Mouse (Mus musculus) adrenal gland, adult 2 months (tissue): ENCODE results near the gene Zfp600. TPM values are rescaled to one million over a fixed set of nuclear protein-coding genes. Genes with fewer than 3 reads are reported as not detected.
A peak's percentile ranks its signal among the peaks of the same experiment; 100 is the strongest.
"Not testable (repeated sequence)": the region's sequence is repeated elsewhere in the genome, so short reads cannot be mapped to it uniquely, and the experiment has no call there.

Experiments used
- DNase-seq: peaks from one replicate; pipeline ENCODE4 v3.0.0; 2021
- long read RNA-seq: library from polyadenylated mRNA; stranded (forward); transcript quantifications from one replicate; pipeline ENCODE4 v2.0.0, GENCODE M21; 2021
- polyA plus RNA-seq: library from polyadenylated mRNA; depleted of rRNA; stranded (reverse); fragments of >200 nt; gene quantifications from 2 replicates; pipeline ENCODE4 v1.2.3, GENCODE M21; 2012; rRNA removed
- total RNA-seq, 2 experiments: library from RNA; stranded (reverse); gene quantifications; 2 replicates each; pipeline ENCODE4 v1.2.3; 2021

Zfp600 gene
- under 1 TPM in 1 of 2 experiments, not detected in 1; 0.45 TPM for total RNA-seq
- not detected in 2 replicates for polyA plus RNA-seq
- long read RNA-seq, result 0 reads

- DNase-seq, result not testable (repeated sequence)
Measured at GRCm38 (mm10) chr4:146156524-146156923, at the start of gene Zfp600. Gene Zfp600 (plus strand): TSS chr4:146156824.

GRCm38 (mm10) chr4:146162893-146163292 lies 6.3 kb downstream of the Zfp600 start:
- DNase-seq, result peak; percentile 6

- DNase-seq, result not testable (repeated sequence)
Measured at GRCm38 (mm10) chr4:146167202-146167832, 10.7 kb downstream of the Zfp600 start.

- peak; percentile 4 for DNase-seq
Measured at GRCm38 (mm10) chr4:146167879-146168532, 11.4 kb downstream of the Zfp600 start.

- not testable (repeated sequence) for DNase-seq
Measured at GRCm38 (mm10) chr4:146168730-146169215, 12.1 kb downstream of the Zfp600 start.

GRCm38 (mm10) chr4:146173378-146174226 lies 17.0 kb downstream of the Zfp600 start:
- peak; percentile 6 for DNase-seq

GRCm38 (mm10) chr4:146204357-146204756 lies 47.7 kb downstream of the Zfp600 start:
- DNase-seq, result not testable (repeated sequence)

- not testable (repeated sequence) for DNase-seq
Measured at GRCm38 (mm10) chr4:146239252-146240244, 82.9 kb downstream of the Zfp600 start.

GRCm38 (mm10) chr4:146242119-146242518 lies 85.5 kb downstream of the Zfp600 start:
- DNase-seq, result peak; percentile 0

Other genes with a start within 250 kb of the Zfp600 start
- under 1 TPM in 1 of 2 experiments, not detected in 1; 0.14 TPM for gene Zfp987, start 59.5 kb upstream of the Zfp600 start, total RNA-seq
- gene Zfp987, start 59.5 kb upstream of the Zfp600 start, polyA plus RNA-seq, result not detected in 2 replicates